Mouse (Mus musculus) brain, embryonic 18.5 days (tissue): ENCODE data around the gene Boll.

Source experiments
- DNase-seq: peaks from one replicate; pipeline ENCODE4 v3.0.0-alpha.2; 2012; ENCODE audit warnings: low read depth, low spot score

Boll gene

GRCm38 (mm10) chr1:55207561-55207960 lies 155.7 kb downstream of the Boll start:
- no peak for DNase-seq

GRCm38 (mm10) chr1:55205808-55206327 lies 157.4 kb downstream of the Boll start:
- DNase-seq, result no peak

GRCm38 (mm10) chr1:55201850-55202752 lies 161.2 kb downstream of the Boll start:
- no peak for DNase-seq

- no peak for DNase-seq
These were observed 164.6 kb downstream of the Boll start for GRCm38 (mm10) chr1:55198719-55199118.
